Mouse (Mus musculus) cerebellum, adult 2 months (tissue): ENCODE data around the gene Rdh13.

Source experiments
- CTCF ChIP-seq: fragments of 200-500 bp; IDR thresholded peaks from 2 replicates; pipeline ENCODE4 v1.5.1; 2011; ENCODE audit warnings: low read depth, mild to moderate bottlenecking, control low read depth, low read length, moderate library complexity, borderline replicate concordance; ENCODE audit not compliant: insufficient read depth
- POLR2A ChIP-seq: fragments of 200-500 bp; IDR thresholded peaks from 2 replicates; pipeline ENCODE4 v1.6.1; 2011; ENCODE audit warnings: low read length, control low read depth, borderline replicate concordance; ENCODE audit not compliant: insufficient read depth

DNA sequence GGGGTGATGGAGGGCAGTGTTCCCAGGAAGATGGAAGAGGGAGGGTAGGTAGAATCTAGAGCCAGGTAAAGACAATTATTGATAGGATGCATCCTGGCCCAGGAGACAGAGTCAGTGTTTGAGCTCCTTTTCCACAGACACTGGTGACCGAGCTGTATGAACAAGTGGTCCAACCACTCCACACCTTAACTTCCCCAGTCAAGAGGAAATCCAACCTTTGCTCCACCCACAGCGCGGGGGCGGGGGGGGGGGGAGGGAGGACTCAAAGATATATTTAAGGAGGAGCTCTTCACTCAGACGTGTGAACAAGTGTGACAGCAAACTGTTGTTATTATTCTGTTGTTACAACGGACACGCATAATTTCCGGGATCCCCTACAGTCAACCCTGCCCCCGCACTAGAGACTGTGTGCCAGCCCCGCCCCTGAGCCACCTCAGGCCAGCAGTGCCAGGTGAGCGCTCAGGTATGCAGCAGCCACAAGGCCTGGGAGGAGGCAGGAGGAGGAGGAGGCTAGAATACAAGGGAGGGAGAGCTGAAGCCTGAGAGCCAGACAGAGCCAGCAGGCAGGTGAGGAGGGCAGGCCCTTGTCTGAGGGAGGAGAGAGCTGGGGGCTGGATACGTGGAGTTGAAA lies 18.9 kb upstream of the Rdh13 start:
- TF ChIP-seq CTCF (no peak), POLR2A (no peak)
